Mouse (Mus musculus): ENCODE measurements around the gene Xpo5. TPM values are rescaled to one million over a fixed set of nuclear protein-coding genes. Genes with fewer than 3 reads are reported as not detected.

Xpo5 gene
- 46.4 and 46.8 TPM in 2 replicates for polyA plus RNA-seq (2015; fragmentation: Nextera tagmentation; extraction: Ambion mirVana)

DNA sequence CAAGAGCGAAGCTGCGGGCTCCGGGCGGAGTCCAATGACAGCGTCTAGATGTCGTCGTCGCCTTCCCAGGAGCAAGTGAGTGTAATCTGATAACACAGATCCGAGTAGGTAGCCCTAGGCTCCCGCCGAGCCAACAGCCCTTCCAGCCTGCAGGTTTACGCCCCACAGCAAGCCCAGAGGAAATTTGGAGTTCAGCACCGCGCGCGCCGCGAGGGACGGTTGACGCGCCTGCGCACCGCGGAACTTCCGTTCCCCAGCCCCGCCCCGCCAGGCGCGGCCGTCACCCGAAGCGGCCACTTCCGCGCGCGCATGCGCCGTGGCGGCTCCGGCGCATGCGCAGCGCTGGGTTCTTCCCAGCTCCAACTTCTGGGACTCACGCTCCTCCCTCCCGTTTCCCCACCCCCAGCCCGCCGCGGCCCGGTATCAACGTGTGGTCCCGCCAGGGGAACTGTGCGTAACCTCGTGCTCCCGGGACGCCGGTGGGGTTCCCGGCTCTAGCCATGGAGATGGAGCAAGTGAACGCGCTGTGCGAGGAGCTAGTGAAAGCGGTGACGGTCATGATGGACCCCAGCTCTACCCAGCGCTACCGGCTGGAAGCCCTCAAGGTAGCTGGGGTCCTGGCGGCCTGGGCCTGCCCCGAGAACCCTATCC lies at the start of gene Xpo5, which contains the start of gene Polh:
Xpo5 (plus strand) TSS at position 362 of the 651 bp plus-strand sequence.
Polh (minus strand) TSS at position 225 of the 651 bp plus-strand sequence.
- peak within 1 kb of the TSS; percentile 88 for H3K9ac ChIP-seq (replicated peaks)
- H3K27me3 ChIP-seq = no peaks in the 10 kb centered on the region
- H3K4me3 ChIP-seq (replicated peaks) = peak within 1 kb of the TSS; percentile 97
- WGBS = under 1% methylated on average over 66 of the region's 66 CpGs
- H3K4me2 ChIP-seq (replicated peaks) = peak within 1 kb of the TSS; percentile 89
- H3K9me3 ChIP-seq = no peaks in the 10 kb centered on the region
- H3K27ac ChIP-seq = peak within 1 kb of the TSS; percentile 82
- ATAC-seq = peak; percentile 97
- H3K4me1 ChIP-seq (replicated peaks) = peaks cover 38% of the 10 kb centered on the region
- H3K36me3 ChIP-seq = peaks cover 38% of the 10 kb centered on the region

DNA sequence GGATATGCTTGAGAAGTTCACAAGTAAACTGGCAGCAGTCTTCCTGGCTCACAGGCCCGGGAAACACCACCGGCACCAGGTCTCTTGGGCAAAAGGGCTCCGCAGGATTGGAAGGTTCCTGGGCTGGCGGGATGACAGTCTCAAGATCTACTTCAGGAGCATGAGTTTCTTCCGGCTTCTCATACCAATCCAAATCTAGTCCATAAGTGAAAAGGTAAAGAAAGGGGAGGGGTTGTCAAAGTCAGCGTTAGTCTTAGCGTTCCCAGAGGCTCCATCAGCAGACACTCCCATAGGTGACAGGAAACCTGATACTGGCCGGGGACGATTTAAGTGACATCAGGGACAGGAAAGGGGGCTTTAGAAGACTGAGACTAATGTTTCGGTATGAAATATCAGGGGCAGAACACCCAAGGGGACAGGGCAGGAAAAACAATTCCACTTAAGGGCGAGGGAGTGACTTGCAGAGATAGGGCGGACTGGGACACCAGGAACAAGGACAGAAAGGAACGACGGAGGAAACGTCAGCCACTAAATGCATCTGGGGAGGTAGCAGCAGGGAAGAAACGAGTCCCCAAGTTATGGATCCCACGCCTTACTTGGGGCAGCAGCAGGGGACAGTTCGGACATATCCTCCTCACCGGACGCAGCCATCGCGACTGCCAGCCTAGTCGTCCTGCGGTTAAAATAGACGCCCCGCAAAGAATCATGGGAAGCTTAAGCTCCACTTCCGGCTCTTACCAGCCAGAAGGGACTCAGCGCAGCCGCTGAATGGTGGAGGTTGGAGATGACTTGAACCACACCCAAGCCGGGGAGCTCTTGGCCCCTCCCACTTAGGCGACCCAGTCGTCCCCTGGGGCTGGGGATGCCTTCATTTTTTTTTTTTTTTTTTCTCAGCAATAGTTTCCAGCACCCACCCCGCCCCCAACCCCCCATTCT lies 49.5 kb upstream of the Xpo5 start, which contains the start of gene Mad2l1bp:
Mad2l1bp (minus strand) TSS at position 707 of the 936 bp plus-strand sequence.
- peak; percentile 91 for ATAC-seq
- H3K4me3 ChIP-seq (replicated peaks) = peak within 1 kb of the TSS; percentile 70
- H3K4me1 ChIP-seq (replicated peaks) = peaks cover 10% of the 10 kb centered on the region
- H3K36me3 ChIP-seq = peaks cover 15% of the 10 kb centered on the region
- H3K9me3 ChIP-seq = no peaks in the 10 kb centered on the region
- H3K9ac ChIP-seq (replicated peaks) = peak within 1 kb of the TSS; percentile 74
- no peaks in the 10 kb centered on the region for H3K27me3 ChIP-seq
- peak within 1 kb of the TSS; percentile 85 for H3K4me2 ChIP-seq (replicated peaks)
- 9% methylated on average over 33 of the region's 33 CpGs for WGBS
- 0 out of 2 replicates have a peak within 1 kb of the TSS, but pooled peaks have one; percentile 62 for H3K27ac ChIP-seq

DNA sequence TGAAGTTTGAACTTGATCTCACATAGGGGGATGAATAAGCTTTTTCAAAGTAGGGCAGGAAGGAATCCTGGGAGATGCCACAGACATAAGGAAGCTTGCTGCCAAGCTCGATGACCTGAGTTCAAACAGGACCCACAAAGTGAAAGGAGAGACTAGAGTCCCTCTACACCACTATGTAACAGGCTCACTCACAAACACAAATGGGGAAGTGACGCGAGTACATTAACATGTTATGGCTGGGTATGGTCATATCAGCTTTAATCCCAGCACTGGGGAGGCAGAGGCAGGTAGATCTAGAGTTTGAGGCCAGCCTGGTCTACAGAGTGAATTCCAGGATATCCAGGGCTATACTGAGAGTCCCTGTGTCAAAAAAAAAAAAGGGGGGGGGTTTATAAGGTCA lies 48.2 kb upstream of the Xpo5 start:
- Histone ChIP-seq H3K27me3 (no peaks in the 10 kb centered on the region), H3K9ac (replicated peaks) (no peak overlapping the region), H3K27ac (no peak overlapping the region), H3K4me3 (replicated peaks) (no peak overlapping the region), H3K4me2 (replicated peaks) (peak overlapping the region; percentile 85; the same call in 1 of the 2 replicates), H3K4me1 (replicated peaks) (peaks cover 10% of the 10 kb centered on the region), H3K36me3 (0 out of 2 replicates have a peak, but pooled peaks cover 4% of the 10 kb centered on the region), H3K9me3 (no peaks in the 10 kb centered on the region)
- no peak for ATAC-seq
- WGBS = 98% methylated on average over 3 of the region's 3 CpGs

DNA sequence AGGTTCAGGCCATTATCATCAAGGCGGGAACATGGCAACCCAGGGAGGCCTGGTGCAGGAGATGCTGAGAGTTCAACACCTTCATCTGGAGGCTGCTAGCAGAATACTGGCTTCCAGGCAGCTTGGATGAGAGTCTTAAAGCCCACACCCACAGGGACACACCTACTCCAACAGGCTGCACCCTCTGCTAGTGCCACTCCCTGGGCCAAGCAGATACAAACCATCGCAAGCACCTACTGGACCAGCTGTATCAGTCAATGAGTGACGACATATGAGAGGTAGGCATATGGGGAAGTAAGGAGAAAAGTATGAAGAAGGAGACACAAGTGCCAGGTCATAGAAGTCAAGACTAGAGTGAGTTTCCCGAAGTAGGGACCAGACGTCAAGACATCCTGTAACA lies 45.9 kb upstream of the Xpo5 start:
- 83% methylated on average over 5 of the region's 5 CpGs for WGBS
- no peaks in the 10 kb centered on the region for H3K9me3 ChIP-seq
- ATAC-seq = no peak
- no peak overlapping the region for H3K9ac ChIP-seq (replicated peaks)
- H3K27ac ChIP-seq = no peak overlapping the region
- no peaks in the 10 kb centered on the region for H3K36me3 ChIP-seq
- no peaks in the 10 kb centered on the region for H3K27me3 ChIP-seq
- H3K4me2 ChIP-seq (replicated peaks) = no peak overlapping the region
- H3K4me1 ChIP-seq (replicated peaks) = peaks cover 22% of the 10 kb centered on the region
- no peak overlapping the region for H3K4me3 ChIP-seq (replicated peaks)

DNA sequence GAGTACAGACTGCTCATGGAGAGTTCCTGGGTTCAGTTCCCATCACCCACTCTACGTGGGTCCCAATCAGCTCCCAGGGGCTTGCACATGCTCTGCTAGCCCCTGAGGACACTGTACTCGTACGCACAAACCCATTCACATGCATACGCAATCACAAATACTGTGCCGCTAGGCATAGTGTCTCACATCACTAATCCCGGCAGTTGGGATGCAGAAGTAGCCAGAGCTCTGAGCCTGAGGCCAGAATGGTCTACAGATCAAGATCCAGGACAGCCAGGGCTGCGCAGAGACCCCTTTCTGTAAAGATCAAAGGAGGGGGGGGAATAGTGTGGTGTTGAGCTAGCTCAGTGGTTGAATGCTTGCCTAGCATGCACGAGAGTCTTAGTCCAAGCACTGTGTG lies 45.5 kb upstream of the Xpo5 start:
- H3K27me3 ChIP-seq = no peaks in the 10 kb centered on the region
- H3K9me3 ChIP-seq = no peaks in the 10 kb centered on the region
- H3K9ac ChIP-seq (replicated peaks) = no peak overlapping the region
- ATAC-seq = no peak
- H3K4me3 ChIP-seq (replicated peaks) = no peak overlapping the region
- no peaks in the 10 kb centered on the region for H3K36me3 ChIP-seq
- no peak overlapping the region for H3K27ac ChIP-seq
- no peak overlapping the region for H3K4me2 ChIP-seq (replicated peaks)
- H3K4me1 ChIP-seq (replicated peaks) = peaks cover 26% of the 10 kb centered on the region
- 81% methylated on average over 8 of the region's 8 CpGs for WGBS

DNA sequence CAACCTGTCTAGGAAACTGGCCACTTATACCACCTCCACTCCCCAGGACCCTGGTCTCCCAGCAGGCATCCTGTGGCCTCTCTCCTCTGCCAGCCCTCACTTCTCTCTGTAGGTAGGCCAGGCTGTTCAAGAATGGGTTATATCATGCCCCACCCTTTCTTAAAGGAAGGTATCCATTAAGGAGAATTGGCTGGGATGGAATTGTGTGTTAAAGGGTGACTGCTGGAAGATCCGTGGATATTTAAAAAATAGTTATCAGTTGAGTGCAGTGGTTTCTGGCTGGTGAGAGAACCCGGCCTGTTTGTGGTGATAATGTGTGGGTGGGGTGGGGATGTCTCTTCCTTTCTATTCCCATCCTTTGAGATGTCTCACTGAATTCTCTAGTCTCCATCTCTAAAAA lies 43.3 kb upstream of the Xpo5 start:
- Histone ChIP-seq H3K27me3 (no peaks in the 10 kb centered on the region), H3K4me2 (replicated peaks) (0 out of 2 replicates have a peak overlapping the region, but pooled peaks have one; percentile 66), H3K4me1 (replicated peaks) (peaks cover 29% of the 10 kb centered on the region), H3K9ac (replicated peaks) (no peak overlapping the region), H3K27ac (no peak overlapping the region), H3K36me3 (peaks cover 7% of the 10 kb centered on the region), H3K4me3 (replicated peaks) (no peak overlapping the region), H3K9me3 (no peaks in the 10 kb centered on the region)
- ATAC-seq = no peak
- 78% methylated on average over 2 of the region's 2 CpGs for WGBS

DNA sequence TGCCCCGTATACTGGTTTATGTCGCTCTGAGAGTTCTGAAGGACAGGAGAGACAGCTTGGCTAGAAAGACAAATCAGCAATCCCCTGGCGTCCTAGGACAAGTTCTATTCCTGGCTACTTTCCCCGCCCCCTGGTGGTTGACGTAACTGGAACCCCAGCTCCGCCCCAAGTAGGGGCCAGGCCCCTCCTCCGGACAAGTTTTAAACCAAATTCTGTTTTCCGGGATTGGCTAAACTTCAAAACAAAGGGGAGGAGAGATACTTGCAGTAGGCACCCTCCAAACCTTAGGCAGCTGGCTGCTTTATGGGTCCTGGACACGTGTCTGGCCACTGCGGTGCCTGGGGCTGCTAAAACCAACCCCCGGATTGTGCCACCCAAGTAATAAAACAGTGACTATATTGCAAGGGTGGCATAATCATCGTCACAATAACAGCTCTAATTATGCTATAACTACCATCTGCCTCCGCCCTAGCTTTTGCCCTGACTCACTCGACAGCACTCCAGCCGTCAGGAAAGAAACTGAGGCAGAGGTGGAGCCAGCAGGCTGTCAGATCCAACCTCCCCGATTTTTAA lies 42.4 kb upstream of the Xpo5 start:
- H3K9me3 ChIP-seq = no peaks in the 10 kb centered on the region
- peaks cover 16% of the 10 kb centered on the region for H3K36me3 ChIP-seq
- H3K9ac ChIP-seq (replicated peaks) = peak overlapping the region; percentile 54
- ATAC-seq = peak; percentile 68
- WGBS = 1% methylated on average over 16 of the region's 16 CpGs
- peak overlapping the region; percentile 63 for H3K27ac ChIP-seq
- peak overlapping the region; percentile 76 for H3K4me3 ChIP-seq (replicated peaks)
- H3K4me1 ChIP-seq (replicated peaks) = peaks cover 29% of the 10 kb centered on the region
- no peaks in the 10 kb centered on the region for H3K27me3 ChIP-seq
- peak overlapping the region; percentile 66 for H3K4me2 ChIP-seq (replicated peaks)

DNA sequence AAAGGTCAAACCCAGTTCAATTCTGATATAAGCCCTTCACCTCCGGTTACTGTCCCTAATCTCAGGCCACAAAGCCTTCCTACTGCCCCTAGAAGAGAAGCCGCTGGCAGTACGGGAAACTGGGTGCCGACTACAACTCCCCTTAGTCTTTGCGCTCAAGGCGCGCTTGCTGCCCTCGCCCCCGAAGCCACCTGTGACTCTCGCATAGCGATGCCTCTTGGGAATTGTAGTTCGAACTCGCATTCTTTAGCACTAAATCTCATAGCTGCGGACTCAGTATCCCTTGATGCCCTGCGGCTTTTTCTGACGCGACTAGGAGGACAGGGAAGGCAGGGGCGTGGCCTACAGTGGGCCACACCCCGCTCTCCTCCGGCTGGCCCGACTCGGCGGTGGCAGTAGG lies 41.9 kb upstream of the Xpo5 start, which contains the start of gene Gtpbp2:
Gtpbp2 (plus strand) TSS at position 347 of the 400 bp plus-strand sequence.
- peak; percentile 96 for ATAC-seq
- Histone ChIP-seq H3K9ac (replicated peaks) (peak within 1 kb of the TSS; percentile 83), H3K4me2 (replicated peaks) (peak within 1 kb of the TSS; percentile 66), H3K4me3 (replicated peaks) (peak within 1 kb of the TSS; percentile 76), H3K36me3 (peaks cover 21% of the 10 kb centered on the region), H3K27ac (peak within 1 kb of the TSS; percentile 64), H3K4me1 (replicated peaks) (peaks cover 29% of the 10 kb centered on the region), H3K27me3 (no peaks in the 10 kb centered on the region), H3K9me3 (no peaks in the 10 kb centered on the region)
- under 1% methylated on average over 23 of the region's 23 CpGs for WGBS

DNA sequence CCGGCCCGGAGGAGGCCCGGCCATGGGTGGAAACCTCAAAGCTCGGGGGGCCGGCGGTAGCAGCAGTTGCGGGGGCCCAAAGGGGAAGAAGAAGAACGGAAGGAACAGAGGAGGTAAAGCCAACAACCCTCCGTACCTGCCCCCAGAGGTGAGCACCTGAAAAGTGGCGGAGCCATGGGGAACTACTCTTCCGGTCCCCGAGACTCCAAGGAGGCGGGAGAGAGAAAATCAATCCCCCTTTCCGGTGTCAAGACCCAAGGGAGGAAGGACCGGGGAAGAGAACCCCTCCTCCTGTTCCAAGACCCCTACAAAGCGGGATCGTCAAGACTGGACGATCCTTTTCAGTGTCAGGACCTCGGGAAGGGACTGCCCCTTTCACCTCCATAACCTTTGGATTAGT lies 41.4 kb upstream of the Xpo5 start:
- H3K27me3 ChIP-seq = no peaks in the 10 kb centered on the region
- peaks cover 29% of the 10 kb centered on the region for H3K4me1 ChIP-seq (replicated peaks)
- peak overlapping the region; percentile 64; the same call in 1 of the 2 replicates for H3K27ac ChIP-seq
- peak overlapping the region; percentile 83 for H3K9ac ChIP-seq (replicated peaks)
- H3K4me3 ChIP-seq (replicated peaks) = peak overlapping the region; percentile 76
- peak; percentile 56 for ATAC-seq
- H3K36me3 ChIP-seq = peaks cover 26% of the 10 kb centered on the region
- H3K9me3 ChIP-seq = no peaks in the 10 kb centered on the region
- whole genome bisulfite sequencing = 0% methylated on average over 19 of the region's 19 CpGs
- peak overlapping the region; percentile 66 for H3K4me2 ChIP-seq (replicated peaks)

DNA sequence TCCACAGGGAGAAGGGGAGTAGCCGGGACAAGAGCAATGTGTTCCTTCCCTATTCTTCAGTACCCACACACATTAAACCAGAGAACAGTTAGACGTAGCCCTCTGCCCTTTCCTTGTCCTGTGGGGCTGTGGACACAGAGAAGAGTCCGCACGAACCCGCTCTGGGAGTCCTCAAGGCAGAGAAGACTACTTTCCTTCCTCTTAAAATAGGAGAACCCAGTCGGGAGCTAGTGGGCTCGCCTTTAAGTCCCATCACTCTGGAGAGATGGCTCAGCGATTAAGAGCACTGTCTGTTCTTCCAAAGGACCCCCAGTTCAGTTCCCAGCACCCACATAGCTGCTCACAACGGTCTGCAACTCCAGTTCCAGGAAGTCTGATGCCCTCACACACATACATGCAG lies 40.9 kb upstream of the Xpo5 start:
- no peaks in the 10 kb centered on the region for H3K9me3 ChIP-seq
- 50% methylated on average over 9 of the region's 9 CpGs for WGBS
- H3K9ac ChIP-seq (replicated peaks) = peak overlapping the region; percentile 83
- H3K27ac ChIP-seq = peak overlapping the region; percentile 64; the same call in 1 of the 2 replicates
- peaks cover 32% of the 10 kb centered on the region for H3K36me3 ChIP-seq
- peak overlapping the region; percentile 66 for H3K4me2 ChIP-seq (replicated peaks)
- peaks cover 29% of the 10 kb centered on the region for H3K4me1 ChIP-seq (replicated peaks)
- ATAC-seq = no peak
- no peaks in the 10 kb centered on the region for H3K27me3 ChIP-seq
- H3K4me3 ChIP-seq (replicated peaks) = peak overlapping the region; percentile 76

DNA sequence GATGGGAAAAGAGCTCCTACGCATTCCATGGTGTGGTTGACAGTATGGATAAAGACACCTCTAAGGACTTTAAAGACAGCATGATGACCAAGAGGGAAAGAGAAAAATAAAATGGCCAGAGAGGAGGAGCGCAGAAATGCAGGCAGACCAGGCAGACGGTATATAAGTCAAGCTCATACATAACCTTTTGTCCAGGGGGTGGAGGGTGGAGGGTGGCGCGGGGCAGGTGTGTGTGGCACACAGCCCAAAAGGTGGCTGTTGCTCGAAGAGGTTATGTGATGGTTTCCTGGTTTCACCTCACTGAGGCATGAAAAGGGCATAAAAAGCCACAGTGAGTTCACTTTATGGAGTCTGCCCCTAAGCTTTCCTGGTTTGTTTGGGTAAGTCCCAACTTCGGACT lies 40.0 kb upstream of the Xpo5 start:
- no peak overlapping the region for H3K9ac ChIP-seq (replicated peaks)
- no peaks in the 10 kb centered on the region for H3K9me3 ChIP-seq
- peaks cover 29% of the 10 kb centered on the region for H3K4me1 ChIP-seq (replicated peaks)
- H3K4me3 ChIP-seq (replicated peaks) = no peak overlapping the region; the same call in 1 of the 2 replicates
- peak overlapping the region; percentile 66 for H3K4me2 ChIP-seq (replicated peaks)
- no peak overlapping the region for H3K27ac ChIP-seq
- H3K27me3 ChIP-seq = no peaks in the 10 kb centered on the region
- peaks cover 40% of the 10 kb centered on the region for H3K36me3 ChIP-seq
- 94% methylated on average over 7 of the region's 7 CpGs for WGBS
- ATAC-seq = no peak

Measured in midbrain, embryonic 13.5 days (tissue).